Mouse (Mus musculus): ENCODE data around the gene Metrn.

Gene Metrn

GRCm38 (mm10) chr17:25743831-25744230, 53.1 kb downstream of the Metrn start:
- in situ Hi-C loops (cut with MboI; ENCODE audit: unreplicated experiment in 2 of 2), result no loop called here

Measured in v-Abl transformed pro-B cells (cell line).